Mouse (Mus musculus): Measurements from ENCODE around the gene Hcst. TPM values are rescaled to one million over a fixed set of nuclear protein-coding genes. Genes with fewer than 3 reads are reported as not detected.
A peak's percentile ranks its signal among the peaks of the same experiment; 100 is the strongest.

The Hcst gene
- polyA plus RNA-seq, 1 experiment from 2014 or later = 4.0 TPM

GRCm38 (mm10) chr7:30444971-30445751 is 25.5 kb upstream of the Hcst start, which contains the start of gene Aplp1:
TSS of gene Aplp1 (minus strand) at chr7:30445535.
- 1% methylated on average over 67 of the region's 72 CpGs for WGBS
- Histone ChIP-seq H3K36me3 (ENCODE audit: control insufficient read depth, insufficient read depth) (no peaks in the 10 kb centered on the region), H3K27me3 (replicated peaks; ENCODE audit: control insufficient read depth, insufficient read depth, low read length) (0 out of 2 replicates have a peak, but pooled peaks cover 5% of the 10 kb centered on the region), H3K4me1 (replicated peaks; ENCODE audit: control insufficient read depth, insufficient read depth, low read length) (0 out of 2 replicates have a peak, but pooled peaks cover 2% of the 10 kb centered on the region), H3K9me3 (ENCODE audit: control insufficient read depth) (no peaks in the 10 kb centered on the region), H3K4me3 (ENCODE audit: low read depth, low read length) (peak within 1 kb of the TSS; percentile 60), H3K27ac (ENCODE audit: low read depth, low read length) (no peak within 1 kb of the TSS), H3K4me2 (replicated peaks; ENCODE audit: low read depth) (peak within 1 kb of the TSS; percentile 90), H3K9ac (ENCODE audit: low read depth, low read length) (peak within 1 kb of the TSS; percentile 62)
- ATAC-seq = peak; percentile 59
- no peak for TF ChIP-seq CTCF (IDR thresholded peaks at IDR 0.05; ENCODE audit: low read depth)

GRCm38 (mm10) chr7:30444154-30444970 is 24.7 kb upstream of the Hcst start:
- Histone ChIP-seq H3K27ac (ENCODE audit: low read depth, low read length) (no peak overlapping the region), H3K4me3 (ENCODE audit: low read depth, low read length) (peak overlapping the region; percentile 60), H3K4me1 (replicated peaks; ENCODE audit: control insufficient read depth, insufficient read depth, low read length) (0 out of 2 replicates have a peak, but pooled peaks cover 2% of the 10 kb centered on the region), H3K36me3 (ENCODE audit: control insufficient read depth, insufficient read depth) (no peaks in the 10 kb centered on the region; the same call in 1 of the 2 replicates), H3K27me3 (replicated peaks; ENCODE audit: control insufficient read depth, insufficient read depth, low read length) (0 out of 2 replicates have a peak, but pooled peaks cover 5% of the 10 kb centered on the region), H3K9ac (ENCODE audit: low read depth, low read length) (peak overlapping the region; percentile 62; the same call in 1 of the 2 replicates), H3K4me2 (replicated peaks; ENCODE audit: low read depth) (peak overlapping the region; percentile 90), H3K9me3 (ENCODE audit: control insufficient read depth) (no peaks in the 10 kb centered on the region)
- under 1% methylated on average over 38 of the region's 38 CpGs for WGBS
- no peak for TF ChIP-seq CTCF (IDR thresholded peaks at IDR 0.05; ENCODE audit: low read depth)
- ATAC-seq = no peak

- peak overlapping the region; percentile 90 for H3K4me2 ChIP-seq (replicated peaks; ENCODE audit: low read depth)
- peak; percentile 23; the same call in 1 of the 2 replicates for ATAC-seq
- WGBS = 19% methylated on average over 9 of the region's 9 CpGs
Observed at GRCm38 (mm10) chr7:30443696-30444095, 24.0 kb upstream of the Hcst start.

GRCm38 (mm10) chr7:30440697-30441096 is 21.0 kb upstream of the Hcst start:
- ATAC-seq = peak; percentile 23; the same call in 1 of the 2 replicates
- 19% methylated on average over 4 of the region's 5 CpGs for WGBS
- Histone ChIP-seq H3K27ac (ENCODE audit: low read depth, low read length) (no peak overlapping the region), H3K27me3 (replicated peaks; ENCODE audit: control insufficient read depth, insufficient read depth, low read length) (0 out of 2 replicates have a peak, but pooled peaks cover 3% of the 10 kb centered on the region), H3K4me3 (ENCODE audit: low read depth, low read length) (no peak overlapping the region), H3K36me3 (ENCODE audit: control insufficient read depth, insufficient read depth) (no peaks in the 10 kb centered on the region; the same call in 1 of the 2 replicates), H3K9me3 (ENCODE audit: control insufficient read depth) (no peaks in the 10 kb centered on the region), H3K4me1 (replicated peaks; ENCODE audit: control insufficient read depth, insufficient read depth, low read length) (0 out of 2 replicates have a peak, but pooled peaks cover 2% of the 10 kb centered on the region), H3K9ac (ENCODE audit: low read depth, low read length) (no peak overlapping the region), H3K4me2 (replicated peaks; ENCODE audit: low read depth) (no peak overlapping the region)
- peak; percentile 85 for TF ChIP-seq CTCF (IDR thresholded peaks at IDR 0.05; ENCODE audit: low read depth)

More at GRCm38 (mm10) chr7:30443696-30444095, 24.0 kb upstream of the Hcst start:
- TF ChIP-seq CTCF (IDR thresholded peaks at IDR 0.05; ENCODE audit: low read depth) = no peak
- no peak overlapping the region for H3K9ac ChIP-seq (ENCODE audit: low read depth, low read length)
- 0 out of 2 replicates have a peak, but pooled peaks cover 5% of the 10 kb centered on the region for H3K27me3 ChIP-seq (replicated peaks; ENCODE audit: control insufficient read depth, insufficient read depth, low read length)
- H3K9me3 ChIP-seq (ENCODE audit: control insufficient read depth) = no peaks in the 10 kb centered on the region
- H3K36me3 ChIP-seq (ENCODE audit: control insufficient read depth, insufficient read depth) = no peaks in the 10 kb centered on the region; the same call in 1 of the 2 replicates
- 0 out of 2 replicates have a peak, but pooled peaks cover 2% of the 10 kb centered on the region for H3K4me1 ChIP-seq (replicated peaks; ENCODE audit: control insufficient read depth, insufficient read depth, low read length)
- no peak overlapping the region for H3K4me3 ChIP-seq (ENCODE audit: low read depth, low read length)
- H3K27ac ChIP-seq (ENCODE audit: low read depth, low read length) = no peak overlapping the region

GRCm38 (mm10) chr7:30439734-30440133 is 20.1 kb upstream of the Hcst start:
- 0 out of 2 replicates have a peak, but pooled peaks cover under 1% of the 10 kb centered on the region for H3K4me1 ChIP-seq (replicated peaks; ENCODE audit: control insufficient read depth, insufficient read depth, low read length)
- H3K4me2 ChIP-seq (replicated peaks; ENCODE audit: low read depth) = no peak overlapping the region
- no peaks in the 10 kb centered on the region for H3K27me3 ChIP-seq (replicated peaks; ENCODE audit: control insufficient read depth, insufficient read depth, low read length)
- no peaks in the 10 kb centered on the region for H3K9me3 ChIP-seq (ENCODE audit: control insufficient read depth)
- no peak overlapping the region for H3K4me3 ChIP-seq (ENCODE audit: low read depth, low read length)
- H3K9ac ChIP-seq (ENCODE audit: low read depth, low read length) = no peak overlapping the region
- no peak for TF ChIP-seq CTCF (IDR thresholded peaks at IDR 0.05; ENCODE audit: low read depth)
- no peak for ATAC-seq
- WGBS = 84% methylated on average over 13 of the region's 13 CpGs
- no peak overlapping the region for H3K27ac ChIP-seq (ENCODE audit: low read depth, low read length)
- H3K36me3 ChIP-seq (ENCODE audit: control insufficient read depth, insufficient read depth) = no peaks in the 10 kb centered on the region; the same call in 1 of the 2 replicates
